Mouse (Mus musculus) heart, embryonic 13.5 days (tissue): ENCODE results near the gene Thsd7b. TPM values are rescaled to one million over a fixed set of nuclear protein-coding genes. Genes with fewer than 3 reads are reported as not detected.

Source experiments
- ATAC-seq: fragments of 200-750 bp; cut with Nextera tagmentation; 2 replicates; pipeline ENCODE4 v1.8.0; 2017; ENCODE audit warnings: moderate TSS enrichment; ENCODE audit not compliant: insufficient number of reproducible peaks, low FRiP score, low TSS enrichment; ENCODE audit errors: extremely low read depth
- H3K27ac ChIP-seq: fragments of 300-500 bp; sonication (generic); replicated peaks from 2 replicates; pipeline ENCODE4 v1.5.1; 2015; ENCODE audit warnings: moderate library complexity, mild to moderate bottlenecking, inconsistent platforms
- H3K27me3 ChIP-seq: fragments of 300-500 bp; sonication (generic); replicated peaks from 2 replicates; pipeline ENCODE4 v1.6.1; 2015; ENCODE audit warnings: mild to moderate bottlenecking, inconsistent platforms
- H3K36me3 ChIP-seq: fragments of 300-500 bp; sonication (generic); 2 replicates; pipeline ENCODE4 v1.6.1; 2015; ENCODE audit warnings: mild to moderate bottlenecking, inconsistent platforms
- H3K4me1 ChIP-seq: fragments of 300-500 bp; sonication (generic); 2 replicates; pipeline ENCODE4 v1.6.1; 2015; ENCODE audit warnings: inconsistent platforms
- H3K4me2 ChIP-seq: fragments of 300-500 bp; sonication (generic); 2 replicates; pipeline ENCODE4 v1.6.1; 2015; ENCODE audit warnings: inconsistent platforms, mild to moderate bottlenecking, moderate library complexity
- H3K4me3 ChIP-seq: fragments of 300-500 bp; sonication (generic); 2 replicates; pipeline ENCODE4 v1.5.1; 2015; ENCODE audit warnings: moderate library complexity, mild to moderate bottlenecking, inconsistent platforms
- H3K9ac ChIP-seq: fragments of 300-500 bp; sonication (generic); 2 replicates; pipeline ENCODE4 v1.6.1; 2015; ENCODE audit warnings: inconsistent platforms, mild to moderate bottlenecking, moderate library complexity
- H3K9me3 ChIP-seq: fragments of 300-500 bp; sonication (generic); 2 replicates; pipeline ENCODE4 v1.6.1; 2016; ENCODE audit warnings: inconsistent platforms
- WGBS: fragments of 180-500 bp; shearing (Covaris S2); methylation state at CpG from one replicate; pipeline ENCODE4 v1.1.7; 2015; ENCODE audit warnings: mixed read lengths; 5-methylcytosine and 5-hydroxymethylcytosine counted together
- polyA plus RNA-seq: library from polyadenylated mRNA; unstranded; fragments of >200 nt; fragmentation: Nextera tagmentation; extraction: Ambion mirVana; gene quantifications from 2 replicates; pipeline ENCODE4 v1.2.1, GENCODE M21; 2015

Gene Thsd7b
- polyA plus RNA-seq, 1 experiment from 2014 or later, result 4.6 TPM

DNA sequence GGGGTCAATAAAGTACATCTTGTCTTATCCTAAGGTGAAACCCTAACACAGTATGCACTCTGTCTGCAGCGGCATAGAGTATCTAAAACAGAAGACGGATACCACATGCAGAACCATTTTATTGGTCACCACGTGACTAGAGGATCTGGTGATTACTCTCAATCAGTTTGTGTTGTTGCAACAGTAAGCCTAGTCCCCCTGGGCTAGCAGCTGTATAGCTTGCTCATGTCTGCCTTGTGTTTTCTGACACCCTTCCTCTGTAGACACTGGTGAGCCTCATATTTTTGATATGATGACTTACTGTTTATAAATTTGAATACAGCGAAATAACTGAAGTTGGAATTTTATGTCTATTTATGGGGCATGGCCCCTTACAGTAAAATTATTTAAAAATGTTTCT is 306.9 kb downstream of the Thsd7b start:
- Histone ChIP-seq H3K4me1 (no peaks in the 10 kb centered on the region), H3K4me3 (no peak overlapping the region), H3K36me3 (no peaks in the 10 kb centered on the region), H3K27me3 (no peaks in the 10 kb centered on the region), H3K9me3 (no peaks in the 10 kb centered on the region), H3K4me2 (no peak overlapping the region), H3K27ac (no peak overlapping the region), H3K9ac (no peak overlapping the region)
- WGBS, result 57% methylated on average over 4 of the region's 4 CpGs
- ATAC-seq, result no peak

DNA sequence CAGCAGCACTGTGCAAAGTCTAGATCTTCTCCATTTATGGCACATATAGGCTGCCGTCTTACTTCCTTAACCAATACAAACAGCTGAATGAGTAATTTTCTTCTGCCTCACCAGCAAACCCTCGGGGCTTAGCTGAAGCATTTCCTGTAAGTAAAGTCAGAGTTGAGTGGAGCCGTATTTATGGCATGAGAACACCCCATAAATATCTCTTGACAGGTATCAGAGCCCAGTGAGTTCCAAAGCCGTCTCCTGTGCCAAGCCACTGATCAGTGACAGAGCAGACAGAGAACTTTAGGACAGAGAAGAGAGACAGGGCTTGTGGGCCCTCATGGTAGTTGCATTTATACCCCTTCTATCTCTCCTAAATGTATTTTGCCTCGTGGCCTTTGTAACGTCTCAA is 313.5 kb downstream of the Thsd7b start:
- Histone ChIP-seq H3K4me3 (no peak overlapping the region), H3K27me3 (no peaks in the 10 kb centered on the region), H3K4me2 (no peak overlapping the region), H3K9me3 (no peaks in the 10 kb centered on the region), H3K4me1 (no peaks in the 10 kb centered on the region), H3K27ac (no peak overlapping the region), H3K9ac (no peak overlapping the region), H3K36me3 (no peaks in the 10 kb centered on the region)
- WGBS, result 49% methylated on average over 6 of the region's 6 CpGs
- no peak for ATAC-seq

DNA sequence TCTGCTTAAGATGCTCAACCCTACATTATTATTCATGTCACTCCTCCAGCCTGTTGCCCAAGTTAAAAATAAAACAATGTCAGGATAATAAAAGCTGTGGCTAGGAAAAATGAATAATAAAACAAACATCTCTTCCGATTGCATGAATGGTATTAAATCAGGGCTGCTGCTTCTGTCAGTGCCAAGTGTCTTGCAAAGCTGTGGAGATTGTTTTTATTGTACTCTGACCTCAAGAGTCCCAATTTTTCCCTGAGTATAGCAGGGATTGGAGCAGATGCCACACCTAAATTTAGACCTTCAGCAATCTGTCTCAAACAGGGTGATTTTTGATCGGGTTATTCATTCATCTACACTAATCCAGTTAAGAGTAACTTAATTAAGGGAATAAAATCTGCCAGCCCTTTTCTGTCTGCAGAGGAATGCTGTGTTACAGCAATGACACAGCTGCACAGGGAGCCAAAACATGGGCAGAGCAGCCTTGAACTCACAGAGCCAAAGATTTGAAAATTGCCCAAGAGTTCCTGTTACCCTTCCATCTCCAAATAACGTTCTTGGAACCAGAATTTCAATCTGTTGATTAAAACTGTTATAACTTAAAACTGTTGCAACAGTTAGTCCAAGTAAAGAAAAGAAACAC is 316.4 kb downstream of the Thsd7b start:
- H3K4me1 ChIP-seq, result no peaks in the 10 kb centered on the region
- no peaks in the 10 kb centered on the region for H3K9me3 ChIP-seq
- H3K27me3 ChIP-seq, result no peaks in the 10 kb centered on the region
- no peak overlapping the region for H3K4me3 ChIP-seq
- no peak overlapping the region for H3K9ac ChIP-seq
- no peak overlapping the region for H3K4me2 ChIP-seq
- H3K27ac ChIP-seq, result no peak overlapping the region
- no peak for ATAC-seq
- WGBS, result 65% methylated on average over 3 of the region's 3 CpGs
- no peaks in the 10 kb centered on the region for H3K36me3 ChIP-seq

DNA sequence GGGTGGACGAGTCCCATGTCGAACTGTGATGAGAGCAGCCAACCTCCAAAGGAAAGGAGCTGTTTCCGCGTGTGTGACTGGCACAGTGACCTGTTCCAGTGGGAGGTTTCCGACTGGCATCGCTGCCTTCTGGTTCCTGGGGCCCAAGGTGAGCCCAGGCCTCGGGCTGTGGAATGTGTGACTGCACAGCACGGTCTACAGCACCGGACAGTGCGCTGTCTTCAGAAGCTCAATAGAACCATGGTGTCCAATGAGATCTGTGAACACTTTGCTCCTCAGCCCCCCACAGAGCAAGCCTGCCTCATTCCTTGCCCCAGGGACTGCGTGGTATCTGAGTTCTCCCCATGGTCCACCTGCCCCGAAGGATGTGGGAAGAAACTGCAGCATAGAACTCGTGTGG is 322.3 kb downstream of the Thsd7b start:
- WGBS, result 82% methylated on average over 13 of the region's 13 CpGs
- Histone ChIP-seq H3K4me1 (no peaks in the 10 kb centered on the region), H3K27ac (no peak overlapping the region), H3K4me3 (no peak overlapping the region), H3K36me3 (no peaks in the 10 kb centered on the region), H3K9me3 (no peaks in the 10 kb centered on the region), H3K4me2 (no peak overlapping the region), H3K27me3 (no peaks in the 10 kb centered on the region), H3K9ac (no peak overlapping the region)
- no peak for ATAC-seq

DNA sequence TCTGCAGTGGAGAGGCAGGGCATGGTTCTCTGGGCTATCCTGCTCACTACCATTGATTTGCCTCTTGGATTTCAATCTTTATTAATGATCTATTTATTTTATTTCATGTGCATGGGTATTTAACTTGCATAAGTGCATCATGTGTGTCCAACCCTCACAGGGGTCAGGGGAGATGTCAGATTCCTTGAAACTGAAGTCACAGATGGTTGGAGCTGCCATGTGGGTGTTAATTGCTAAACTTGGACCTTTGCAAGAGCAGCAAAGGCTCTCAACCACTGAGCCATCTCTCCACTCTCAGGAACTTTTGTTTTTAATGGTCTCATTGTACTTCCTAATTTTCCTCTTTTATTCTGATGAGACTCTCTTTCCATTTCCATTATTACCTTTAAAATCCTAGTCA is 327.8 kb downstream of the Thsd7b start:
- no peak overlapping the region for H3K27ac ChIP-seq
- H3K9ac ChIP-seq, result no peak overlapping the region
- no peaks in the 10 kb centered on the region for H3K4me1 ChIP-seq
- no peak for ATAC-seq
- H3K4me3 ChIP-seq, result no peak overlapping the region
- no peaks in the 10 kb centered on the region for H3K27me3 ChIP-seq
- no peak overlapping the region for H3K4me2 ChIP-seq
- no peaks in the 10 kb centered on the region for H3K9me3 ChIP-seq
- H3K36me3 ChIP-seq, result no peaks in the 10 kb centered on the region

DNA sequence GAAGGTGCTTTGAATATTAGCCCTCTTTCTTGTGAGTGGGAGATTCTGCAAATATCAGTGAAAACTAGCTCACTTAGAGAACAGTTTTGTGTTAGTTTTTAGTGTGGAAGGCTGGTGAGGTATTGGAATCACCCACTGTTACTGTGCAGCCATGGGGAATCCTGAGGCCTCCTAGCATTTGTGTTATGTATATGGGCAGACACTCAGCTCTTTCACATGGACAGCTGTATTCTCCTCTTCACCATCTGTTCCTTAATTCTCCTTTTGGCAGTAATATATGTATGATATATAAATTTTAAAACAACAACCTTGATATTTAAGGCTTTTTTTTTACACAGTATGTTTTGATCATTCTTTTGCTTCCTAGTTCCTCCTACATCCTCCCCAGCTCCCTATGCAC is 329.2 kb downstream of the Thsd7b start:
- ATAC-seq, result no peak
- no peaks in the 10 kb centered on the region for H3K4me1 ChIP-seq
- H3K4me2 ChIP-seq, result no peak overlapping the region
- H3K4me3 ChIP-seq, result no peak overlapping the region
- no peaks in the 10 kb centered on the region for H3K36me3 ChIP-seq
- H3K27ac ChIP-seq, result no peak overlapping the region
- no peaks in the 10 kb centered on the region for H3K9me3 ChIP-seq
- H3K9ac ChIP-seq, result no peak overlapping the region
- no peaks in the 10 kb centered on the region for H3K27me3 ChIP-seq

DNA sequence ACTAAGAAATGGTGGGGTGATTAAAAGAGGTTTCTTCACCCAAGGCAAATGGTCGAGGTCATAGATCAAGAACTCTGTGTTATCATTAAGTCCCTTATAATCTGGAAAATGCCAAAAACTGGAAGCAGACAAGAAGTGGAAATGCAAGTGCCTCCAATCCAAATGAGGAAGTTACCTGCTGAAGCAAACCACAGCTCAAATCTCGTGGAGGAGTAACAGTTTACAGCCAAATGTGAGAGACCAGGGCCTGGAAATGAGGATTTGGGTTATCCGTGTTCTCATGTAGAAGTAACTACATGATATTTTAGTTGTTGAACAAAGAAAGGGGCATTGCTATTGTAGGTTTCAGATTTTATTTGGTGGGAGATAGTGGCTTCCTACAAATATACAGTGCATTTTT is 335.3 kb downstream of the Thsd7b start:
- no peak overlapping the region for H3K4me3 ChIP-seq
- H3K4me1 ChIP-seq, result no peaks in the 10 kb centered on the region
- H3K36me3 ChIP-seq, result no peaks in the 10 kb centered on the region
- no peak overlapping the region for H3K9ac ChIP-seq
- WGBS, result 65% methylated on average over 3 of the region's 3 CpGs
- no peak overlapping the region for H3K27ac ChIP-seq
- ATAC-seq, result no peak
- no peak overlapping the region for H3K4me2 ChIP-seq
- H3K9me3 ChIP-seq, result no peaks in the 10 kb centered on the region
- H3K27me3 ChIP-seq, result no peaks in the 10 kb centered on the region

DNA sequence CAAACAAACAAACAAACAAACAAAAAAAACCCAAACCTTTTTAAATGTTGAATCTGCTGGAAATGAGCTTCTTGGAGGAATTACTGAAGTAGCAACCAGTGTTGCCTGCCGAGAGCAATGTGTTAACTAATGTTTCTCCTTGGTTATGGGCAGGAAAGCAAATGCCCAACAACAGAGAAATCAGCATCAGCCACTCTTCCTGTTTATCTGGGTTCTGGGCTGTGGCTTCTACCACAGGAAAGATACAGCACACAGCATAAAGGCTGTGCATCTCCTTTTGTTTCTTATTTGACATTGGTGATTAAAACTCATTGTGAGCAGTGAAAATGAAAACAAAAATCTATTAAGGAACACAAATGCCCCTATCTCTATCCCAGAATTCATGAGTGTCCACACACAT is 343.0 kb downstream of the Thsd7b start:
- H3K36me3 ChIP-seq, result no peaks in the 10 kb centered on the region
- no peak overlapping the region for H3K4me3 ChIP-seq
- 58% methylated on average over 1 of the region's 1 CpGs for WGBS
- no peaks in the 10 kb centered on the region for H3K27me3 ChIP-seq
- no peak overlapping the region for H3K27ac ChIP-seq
- no peak overlapping the region for H3K4me2 ChIP-seq
- no peaks in the 10 kb centered on the region for H3K9me3 ChIP-seq
- H3K9ac ChIP-seq, result no peak overlapping the region
- no peak for ATAC-seq
- no peaks in the 10 kb centered on the region for H3K4me1 ChIP-seq

DNA sequence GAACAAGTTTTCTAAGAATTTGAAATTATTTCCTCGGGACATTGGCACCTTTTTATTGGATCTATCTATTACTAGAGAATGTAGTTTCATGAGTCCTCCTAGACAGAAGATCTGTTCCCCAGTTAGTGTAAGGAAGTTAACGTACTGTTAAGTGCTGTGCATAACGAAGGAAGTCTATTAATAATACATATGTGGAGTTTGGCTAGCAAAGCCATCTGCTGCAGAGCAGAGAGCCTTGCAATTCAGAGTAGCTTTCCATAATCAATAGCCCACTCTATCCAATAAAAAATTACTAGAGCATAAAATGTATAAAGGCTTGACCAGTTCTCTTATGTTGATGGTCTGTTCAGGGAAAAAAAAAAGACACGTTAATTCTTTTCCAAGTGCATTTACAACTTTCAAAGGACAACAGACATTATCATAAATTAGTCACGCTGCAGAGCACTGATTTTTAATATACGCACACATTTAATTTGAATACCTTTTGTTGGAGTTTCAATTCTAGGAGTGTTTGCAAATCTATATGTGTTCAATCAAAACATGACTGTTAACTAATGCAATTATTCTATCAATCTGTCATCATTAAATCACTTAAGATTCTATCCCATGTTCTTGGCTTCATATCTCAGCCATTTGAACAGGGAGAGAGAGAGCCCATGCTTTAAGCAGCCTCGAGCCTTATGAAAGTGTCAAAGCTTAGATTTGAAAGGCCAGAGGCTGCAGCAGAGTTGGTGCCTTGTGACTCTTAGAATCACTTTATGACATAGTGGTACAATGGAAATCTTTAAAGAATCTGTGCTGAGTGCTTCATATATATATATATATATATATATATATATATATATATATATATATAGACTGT is 346.6 kb downstream of the Thsd7b start:
- H3K36me3 ChIP-seq, result no peaks in the 10 kb centered on the region
- H3K4me3 ChIP-seq, result no peak overlapping the region
- H3K9ac ChIP-seq, result no peak overlapping the region
- WGBS, result 77% methylated on average over 7 of the region's 7 CpGs
- ATAC-seq, result no peak
- no peaks in the 10 kb centered on the region for H3K9me3 ChIP-seq
- H3K4me2 ChIP-seq, result no peak overlapping the region
- H3K27me3 ChIP-seq, result no peaks in the 10 kb centered on the region
- H3K4me1 ChIP-seq, result no peaks in the 10 kb centered on the region
- H3K27ac ChIP-seq, result no peak overlapping the region

DNA sequence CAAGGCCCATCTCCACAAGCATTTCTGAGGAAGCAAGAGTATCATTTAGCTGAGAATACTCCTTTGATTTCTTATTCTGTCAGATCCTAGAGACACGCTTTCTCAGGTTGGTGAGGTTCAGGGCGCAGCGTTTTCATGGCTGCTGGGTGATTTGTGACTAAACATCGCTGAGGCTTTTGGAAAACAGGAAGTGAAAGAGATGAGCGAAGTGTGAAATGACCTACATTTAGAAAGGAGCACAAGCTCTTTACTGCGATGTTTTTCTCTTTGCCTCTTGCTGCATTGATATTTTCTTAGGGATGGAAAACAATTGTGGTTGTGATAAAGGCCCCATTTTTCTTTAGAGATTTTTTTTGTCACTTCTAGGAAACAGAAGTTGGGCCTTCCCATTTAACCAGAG is 351.4 kb downstream of the Thsd7b start:
- H3K4me2 ChIP-seq, result no peak overlapping the region
- no peaks in the 10 kb centered on the region for H3K36me3 ChIP-seq
- no peaks in the 10 kb centered on the region for H3K9me3 ChIP-seq
- ATAC-seq, result no peak
- no peaks in the 10 kb centered on the region for H3K27me3 ChIP-seq
- WGBS, result 68% methylated on average over 6 of the region's 6 CpGs
- H3K4me3 ChIP-seq, result no peak overlapping the region
- H3K9ac ChIP-seq, result no peak overlapping the region
- H3K4me1 ChIP-seq, result no peaks in the 10 kb centered on the region
- H3K27ac ChIP-seq, result no peak overlapping the region

DNA sequence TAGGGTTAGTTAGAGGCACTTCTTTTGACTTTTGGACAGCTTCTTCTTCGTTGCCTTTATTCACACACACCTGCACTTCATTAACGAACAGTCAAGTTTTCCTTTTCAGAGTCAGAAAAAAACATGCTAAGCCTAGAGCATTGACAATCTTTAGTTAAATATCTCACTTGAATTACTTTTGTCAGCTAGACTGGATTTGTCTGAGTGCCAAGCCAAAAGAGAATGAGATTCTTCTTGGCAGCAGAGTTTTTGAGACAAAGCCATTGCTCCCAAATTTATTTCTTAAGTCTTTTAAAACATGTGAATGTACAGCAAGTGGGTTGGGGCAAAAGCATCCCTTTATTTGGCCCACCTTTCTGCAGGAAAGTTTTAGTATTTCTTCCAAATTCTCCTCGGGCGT is 362.0 kb downstream of the Thsd7b start:
- Histone ChIP-seq H3K9ac (no peak overlapping the region), H3K36me3 (no peaks in the 10 kb centered on the region), H3K4me1 (no peaks in the 10 kb centered on the region), H3K27me3 (no peaks in the 10 kb centered on the region), H3K27ac (no peak overlapping the region), H3K4me3 (no peak overlapping the region), H3K9me3 (no peaks in the 10 kb centered on the region), H3K4me2 (no peak overlapping the region)
- ATAC-seq, result no peak
- 75% methylated on average over 4 of the region's 4 CpGs for WGBS

DNA sequence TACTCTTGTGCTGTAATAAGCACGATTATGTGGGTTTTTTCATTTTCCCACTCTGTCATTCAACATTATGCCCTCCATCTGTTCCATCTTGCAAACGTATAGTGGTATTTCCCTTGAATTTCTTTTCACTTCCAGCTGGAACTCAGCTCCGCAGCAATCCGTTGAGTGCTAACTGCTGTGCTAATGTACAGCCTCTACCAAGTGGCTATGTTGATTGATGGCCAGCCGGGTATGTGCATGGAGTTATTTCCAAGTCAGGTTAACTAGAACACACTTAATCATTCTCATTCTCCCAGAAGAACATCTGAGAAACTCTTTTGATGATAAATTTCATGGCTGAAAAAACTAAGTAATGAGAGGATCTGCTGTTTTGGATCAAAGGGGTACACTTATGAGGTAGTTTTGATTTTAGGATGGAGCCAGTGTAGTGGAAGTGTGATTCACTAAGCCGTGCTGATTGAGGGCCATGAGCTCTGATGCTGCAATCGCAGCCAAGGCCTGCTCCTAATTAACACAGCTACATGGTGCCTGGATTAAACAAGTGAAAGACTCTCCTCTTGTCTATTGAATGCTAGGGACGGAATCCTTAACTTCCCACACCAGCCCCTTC is 371.3 kb downstream of the Thsd7b start:
- no peak overlapping the region for H3K9ac ChIP-seq
- no peaks in the 10 kb centered on the region for H3K4me1 ChIP-seq
- 72% methylated on average over 8 of the region's 8 CpGs for WGBS
- no peak overlapping the region for H3K4me2 ChIP-seq
- ATAC-seq, result no peak
- H3K27me3 ChIP-seq, result no peaks in the 10 kb centered on the region
- H3K36me3 ChIP-seq, result no peaks in the 10 kb centered on the region
- H3K9me3 ChIP-seq, result no peaks in the 10 kb centered on the region
- no peak overlapping the region for H3K27ac ChIP-seq
- no peak overlapping the region for H3K4me3 ChIP-seq
